Mouse (Mus musculus): ENCODE results near the gene Haus3.

DNA sequence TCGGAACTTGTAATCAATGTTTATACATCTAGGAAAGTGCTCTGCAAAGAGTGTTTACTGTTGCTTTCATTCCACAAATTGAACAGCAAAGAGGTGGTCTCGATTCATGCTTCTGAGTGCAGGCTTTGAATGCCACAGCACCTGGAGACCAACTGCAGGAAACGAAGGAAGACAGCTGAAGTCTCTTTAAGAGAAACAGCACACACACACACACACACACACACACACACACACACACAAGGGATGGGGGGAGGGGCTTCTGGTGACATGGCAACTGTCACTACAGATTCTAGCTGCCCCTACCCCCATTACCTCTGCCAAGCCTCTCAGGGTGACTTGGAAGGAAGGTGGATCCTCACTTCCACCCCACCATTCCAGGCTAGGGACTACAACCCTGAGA, 38.2 kb upstream of the Haus3 start:
- TF ChIP-seq CTCF (conservative IDR thresholded peaks at IDR 0.05; ENCODE audit: low read length) (no peak), POU5F1 (IDR thresholded peaks at IDR 0.05; ENCODE audit: borderline replicate concordance, low read length) (no peak)

Measured in E14TG2a.4 (cell line).